Mouse (Mus musculus): Measurements from ENCODE around the gene Fer1l5. TPM values are rescaled to one million over a fixed set of nuclear protein-coding genes. Genes with fewer than 3 reads are reported as not detected.

Gene Fer1l5
- polyA plus RNA-seq, 1 experiment, result not detected

GRCm38 (mm10) chr1:36433616-36434015 is 61.5 kb downstream of the Fer1l5 start:
- Histone ChIP-seq H3K9me3 (replicated peaks; ENCODE audit: control insufficient read depth, insufficient read depth, low read length, poor library complexity, severe bottlenecking) (no peaks in the 10 kb centered on the region), H3K4me3 (ENCODE audit: low read depth, low read length) (no peak overlapping the region), H3K36me3 (ENCODE audit: control insufficient read depth, insufficient read depth, low read length, poor library complexity, severe bottlenecking) (peaks cover 14% of the 10 kb centered on the region), H3K27me3 (ENCODE audit: control insufficient read depth, insufficient read depth, low read length, poor library complexity, severe bottlenecking) (no peaks in the 10 kb centered on the region), H3K27ac (ENCODE audit: insufficient read depth, low read length) (no peak overlapping the region), H3K4me1 (ENCODE audit: control insufficient read depth, insufficient read depth, low read length) (no peaks in the 10 kb centered on the region), H3K9ac (ENCODE audit: low read depth, poor library complexity, severe bottlenecking) (no peak overlapping the region)
- no peak for TF ChIP-seq EP300 (IDR thresholded peaks at IDR 0.05; ENCODE audit: insufficient read depth, low read depth, low read length)
- TF ChIP-seq POLR2A (IDR thresholded peaks at IDR 0.05; ENCODE audit: insufficient read depth, low read length), result no peak

- Histone ChIP-seq H3K4me3 (ENCODE audit: low read depth, low read length) (no peak overlapping the region), H3K27ac (ENCODE audit: insufficient read depth, low read length) (no peak overlapping the region), H3K27me3 (ENCODE audit: control insufficient read depth, insufficient read depth, low read length, poor library complexity, severe bottlenecking) (no peaks in the 10 kb centered on the region), H3K36me3 (ENCODE audit: control insufficient read depth, insufficient read depth, low read length, poor library complexity, severe bottlenecking) (peaks cover 18% of the 10 kb centered on the region), H3K9ac (ENCODE audit: low read depth, poor library complexity, severe bottlenecking) (no peak overlapping the region), H3K4me1 (ENCODE audit: control insufficient read depth, insufficient read depth, low read length) (no peaks in the 10 kb centered on the region), H3K9me3 (replicated peaks; ENCODE audit: control insufficient read depth, insufficient read depth, low read length, poor library complexity, severe bottlenecking) (no peaks in the 10 kb centered on the region)
- TF ChIP-seq CTCF (IDR thresholded peaks at IDR 0.05; ENCODE audit: low read depth, low read length) (no peak), POLR2A (IDR thresholded peaks at IDR 0.05; ENCODE audit: insufficient read depth, low read length) (no peak), EP300 (IDR thresholded peaks at IDR 0.05; ENCODE audit: insufficient read depth, low read depth, low read length) (no peak)
Measured at GRCm38 (mm10) chr1:36435071-36435470, 63.0 kb downstream of the Fer1l5 start.

- H3K9me3 ChIP-seq (replicated peaks; ENCODE audit: control insufficient read depth, insufficient read depth, low read length, poor library complexity, severe bottlenecking), result no peaks in the 10 kb centered on the region
- H3K27ac ChIP-seq (ENCODE audit: insufficient read depth, low read length), result no peak overlapping the region
- H3K36me3 ChIP-seq (ENCODE audit: control insufficient read depth, insufficient read depth, low read length, poor library complexity, severe bottlenecking), result peaks cover 21% of the 10 kb centered on the region
- no peak for TF ChIP-seq POLR2A (IDR thresholded peaks at IDR 0.05; ENCODE audit: insufficient read depth, low read length)
- no peak for TF ChIP-seq CTCF (IDR thresholded peaks at IDR 0.05; ENCODE audit: low read depth, low read length)
- TF ChIP-seq EP300 (IDR thresholded peaks at IDR 0.05; ENCODE audit: insufficient read depth, low read depth, low read length), result no peak
- no peak overlapping the region for H3K9ac ChIP-seq (ENCODE audit: low read depth, poor library complexity, severe bottlenecking)
- no peaks in the 10 kb centered on the region for H3K4me1 ChIP-seq (ENCODE audit: control insufficient read depth, insufficient read depth, low read length)
- no peaks in the 10 kb centered on the region for H3K27me3 ChIP-seq (ENCODE audit: control insufficient read depth, insufficient read depth, low read length, poor library complexity, severe bottlenecking)
- H3K4me3 ChIP-seq (ENCODE audit: low read depth, low read length), result no peak overlapping the region
Measured at GRCm38 (mm10) chr1:36436515-36436914, 64.4 kb downstream of the Fer1l5 start.

- no peak for TF ChIP-seq EP300 (IDR thresholded peaks at IDR 0.05; ENCODE audit: insufficient read depth, low read depth, low read length)
- no peak for TF ChIP-seq CTCF (IDR thresholded peaks at IDR 0.05; ENCODE audit: low read depth, low read length)
- no peak for TF ChIP-seq POLR2A (IDR thresholded peaks at IDR 0.05; ENCODE audit: insufficient read depth, low read length)
- Histone ChIP-seq H3K36me3 (ENCODE audit: control insufficient read depth, insufficient read depth, low read length, poor library complexity, severe bottlenecking) (peaks cover 21% of the 10 kb centered on the region), H3K9me3 (replicated peaks; ENCODE audit: control insufficient read depth, insufficient read depth, low read length, poor library complexity, severe bottlenecking) (no peaks in the 10 kb centered on the region)
Measured at GRCm38 (mm10) chr1:36437223-36437622, 65.1 kb downstream of the Fer1l5 start.

GRCm38 (mm10) chr1:36441101-36441500 is 69.0 kb downstream of the Fer1l5 start:
- Histone ChIP-seq H3K9me3 (replicated peaks; ENCODE audit: control insufficient read depth, insufficient read depth, low read length, poor library complexity, severe bottlenecking) (no peaks in the 10 kb centered on the region), H3K4me3 (ENCODE audit: low read depth, low read length) (no peak overlapping the region), H3K4me1 (ENCODE audit: control insufficient read depth, insufficient read depth, low read length) (no peaks in the 10 kb centered on the region), H3K27me3 (ENCODE audit: control insufficient read depth, insufficient read depth, low read length, poor library complexity, severe bottlenecking) (no peaks in the 10 kb centered on the region), H3K27ac (ENCODE audit: insufficient read depth, low read length) (no peak overlapping the region), H3K9ac (ENCODE audit: low read depth, poor library complexity, severe bottlenecking) (no peak overlapping the region), H3K36me3 (ENCODE audit: control insufficient read depth, insufficient read depth, low read length, poor library complexity, severe bottlenecking) (peaks cover 17% of the 10 kb centered on the region)
- no peak for TF ChIP-seq CTCF (IDR thresholded peaks at IDR 0.05; ENCODE audit: low read depth, low read length)
- no peak for TF ChIP-seq POLR2A (IDR thresholded peaks at IDR 0.05; ENCODE audit: insufficient read depth, low read length)
- no peak for TF ChIP-seq EP300 (IDR thresholded peaks at IDR 0.05; ENCODE audit: insufficient read depth, low read depth, low read length)

More at GRCm38 (mm10) chr1:36437223-36437622, 65.1 kb downstream of the Fer1l5 start:
- H3K27ac ChIP-seq (ENCODE audit: insufficient read depth, low read length), result no peak overlapping the region
- no peaks in the 10 kb centered on the region for H3K27me3 ChIP-seq (ENCODE audit: control insufficient read depth, insufficient read depth, low read length, poor library complexity, severe bottlenecking)
- no peak overlapping the region for H3K4me3 ChIP-seq (ENCODE audit: low read depth, low read length)
- H3K9ac ChIP-seq (ENCODE audit: low read depth, poor library complexity, severe bottlenecking), result no peak overlapping the region
- no peaks in the 10 kb centered on the region for H3K4me1 ChIP-seq (ENCODE audit: control insufficient read depth, insufficient read depth, low read length)

- Histone ChIP-seq H3K4me1 (ENCODE audit: control insufficient read depth, insufficient read depth, low read length) (no peaks in the 10 kb centered on the region), H3K36me3 (ENCODE audit: control insufficient read depth, insufficient read depth, low read length, poor library complexity, severe bottlenecking) (peaks cover 3% of the 10 kb centered on the region), H3K9me3 (replicated peaks; ENCODE audit: control insufficient read depth, insufficient read depth, low read length, poor library complexity, severe bottlenecking) (no peaks in the 10 kb centered on the region), H3K27me3 (ENCODE audit: control insufficient read depth, insufficient read depth, low read length, poor library complexity, severe bottlenecking) (no peaks in the 10 kb centered on the region), H3K27ac (ENCODE audit: insufficient read depth, low read length) (peak within 1 kb of the TSS; percentile 68), H3K9ac (ENCODE audit: low read depth, poor library complexity, severe bottlenecking) (peak within 1 kb of the TSS; percentile 79), H3K4me3 (ENCODE audit: low read depth, low read length) (peak within 1 kb of the TSS; percentile 85)
- TF ChIP-seq EP300 (IDR thresholded peaks at IDR 0.05; ENCODE audit: insufficient read depth, low read depth, low read length), result no peak
- no peak for TF ChIP-seq CTCF (IDR thresholded peaks at IDR 0.05; ENCODE audit: low read depth, low read length)
- TF ChIP-seq POLR2A (IDR thresholded peaks at IDR 0.05; ENCODE audit: insufficient read depth, low read length), result no peak
Measured at GRCm38 (mm10) chr1:36444471-36445464, 72.7 kb downstream of the Fer1l5 start, which contains the start of gene Lman2l. TSS of gene Lman2l (minus strand) at chr1:36445271.
